Mouse (Mus musculus): ENCODE measurements around the gene Snapc4.

DNA sequence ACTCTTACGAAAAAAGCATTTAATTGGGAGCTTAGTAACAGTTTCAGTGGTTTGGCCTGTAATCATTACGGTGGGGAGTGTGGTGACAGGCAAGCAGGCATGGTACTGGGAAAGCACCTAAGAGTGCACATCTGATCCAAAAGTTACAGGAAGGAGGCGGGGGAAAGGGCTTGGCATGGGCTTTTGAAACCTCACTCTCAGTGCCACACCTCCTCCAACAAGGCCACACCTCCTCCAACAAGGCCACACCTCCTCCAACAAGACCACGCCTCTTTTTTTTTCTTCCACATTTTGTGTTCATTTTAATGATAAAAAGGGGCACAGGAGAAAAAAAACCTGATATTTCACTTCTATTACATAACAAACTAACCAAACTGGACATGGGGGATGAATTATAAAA lies 52.6 kb downstream of the Snapc4 start:
- no peak for TF ChIP-seq POLR2A (IDR thresholded peaks at IDR 0.05; ENCODE audit: insufficient read depth, low read length)
- no peak for TF ChIP-seq EP300 (IDR thresholded peaks at IDR 0.05; ENCODE audit: insufficient read depth, low read depth, low read length)
- TF ChIP-seq CTCF (IDR thresholded peaks at IDR 0.05; ENCODE audit: low read depth, low read length): no peak
